Mouse (Mus musculus) olfactory bulb, adult 2 months (tissue): Measurements from ENCODE around the gene Reep3.

ENCODE experiments used
- CTCF ChIP-seq: fragments of 200-500 bp; IDR thresholded peaks from 2 replicates; pipeline ENCODE4 v1.5.1; 2012; ENCODE audit warnings: low read depth, mild to moderate bottlenecking, low read length, moderate library complexity; ENCODE audit not compliant: insufficient read depth
- POLR2A ChIP-seq: fragments of 200-500 bp; IDR thresholded peaks from 2 replicates; pipeline ENCODE4 v1.6.1; 2012; ENCODE audit warnings: mild to moderate bottlenecking, low read depth, low read length, moderate library complexity; ENCODE audit not compliant: insufficient read depth

DNA sequence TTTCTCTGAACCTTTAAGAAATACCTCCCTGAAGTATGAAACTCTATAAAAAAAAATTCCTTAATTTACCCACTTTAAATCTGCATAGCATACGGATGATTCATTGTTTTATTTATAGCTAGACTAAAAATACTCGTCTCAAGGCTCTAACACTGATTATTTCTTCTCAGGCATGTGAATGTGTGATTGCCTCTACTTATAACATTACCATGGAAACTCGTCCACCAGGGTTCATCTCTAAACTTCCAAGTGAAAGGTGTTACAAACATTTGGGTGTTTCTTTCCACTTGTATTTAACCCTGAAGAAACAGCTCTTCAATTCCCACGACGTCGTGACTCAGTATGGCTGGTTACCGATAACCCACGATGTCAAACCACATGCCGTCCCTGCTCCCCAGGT lies 73.7 kb downstream of the Reep3 start:
- no peak for TF ChIP-seq CTCF
- TF ChIP-seq POLR2A: no peak
